Mouse (Mus musculus): ENCODE results near the gene Snx6. TPM values are rescaled to one million over a fixed set of nuclear protein-coding genes. Genes with fewer than 3 reads are reported as not detected.
"Not testable (repeated sequence)": the region's sequence is repeated elsewhere in the genome, so short reads cannot be mapped to it uniquely, and the experiment has no call there.

Snx6 gene
- polyA plus RNA-seq (2012; rRNA removed), result 22.8 and 25.7 TPM in 2 replicates

GRCm38 (mm10) chr12:54795153-54795998 lies at the start of gene Snx6:
TSS of gene Snx6 (minus strand) at chr12:54795703.
- DNase-seq (ENCODE audit: low read depth), result no peak

GRCm38 (mm10) chr12:54844415-54844814 lies 48.9 kb upstream of the Snx6 start:
- DNase-seq (ENCODE audit: low read depth), result no peak

GRCm38 (mm10) chr12:54841576-54841975 lies 46.1 kb upstream of the Snx6 start:
- DNase-seq (ENCODE audit: low read depth), result no peak

GRCm38 (mm10) chr12:54839815-54840214 lies 44.3 kb upstream of the Snx6 start:
- DNase-seq (ENCODE audit: low read depth), result no peak

GRCm38 (mm10) chr12:54838931-54839330 lies 43.4 kb upstream of the Snx6 start:
- DNase-seq (ENCODE audit: low read depth), result no peak

- DNase-seq (ENCODE audit: low read depth), result no peak
These were observed 40.4 kb upstream of the Snx6 start for GRCm38 (mm10) chr12:54835608-54836570.

GRCm38 (mm10) chr12:54834925-54835447 lies 39.5 kb upstream of the Snx6 start:
- no peak for DNase-seq (ENCODE audit: low read depth)

GRCm38 (mm10) chr12:54833856-54834399 lies 38.4 kb upstream of the Snx6 start:
- DNase-seq (ENCODE audit: low read depth), result no peak

GRCm38 (mm10) chr12:54831927-54832326 lies 36.4 kb upstream of the Snx6 start:
- not testable (repeated sequence) for DNase-seq (ENCODE audit: low read depth)

- peak; percentile 17 for DNase-seq (ENCODE audit: low read depth)
These were observed 35.1 kb upstream of the Snx6 start for GRCm38 (mm10) chr12:54830574-54830973.

- DNase-seq (ENCODE audit: low read depth), result no peak
These were observed 34.4 kb upstream of the Snx6 start for GRCm38 (mm10) chr12:54829876-54830275.

- no peak for DNase-seq (ENCODE audit: low read depth)
These were observed 32.5 kb upstream of the Snx6 start for GRCm38 (mm10) chr12:54828043-54828442.

GRCm38 (mm10) chr12:54825202-54825601 lies 29.7 kb upstream of the Snx6 start:
- no peak for DNase-seq (ENCODE audit: low read depth)

GRCm38 (mm10) chr12:54822836-54823426 lies 27.4 kb upstream of the Snx6 start:
- no peak for DNase-seq (ENCODE audit: low read depth)

- no peak for DNase-seq (ENCODE audit: low read depth)
These were observed 25.2 kb upstream of the Snx6 start for GRCm38 (mm10) chr12:54820684-54821161.

GRCm38 (mm10) chr12:54819181-54819935 lies 23.9 kb upstream of the Snx6 start:
- no peak for DNase-seq (ENCODE audit: low read depth)

GRCm38 (mm10) chr12:54810142-54810541 lies 14.6 kb upstream of the Snx6 start:
- DNase-seq (ENCODE audit: low read depth), result peak; percentile 45

- no peak for DNase-seq (ENCODE audit: low read depth)
These were observed 12.0 kb upstream of the Snx6 start for GRCm38 (mm10) chr12:54807481-54807880.

GRCm38 (mm10) chr12:54806131-54806530 lies 10.6 kb upstream of the Snx6 start:
- DNase-seq (ENCODE audit: low read depth), result no peak

- no peak for DNase-seq (ENCODE audit: low read depth)
These were observed 9.9 kb upstream of the Snx6 start for GRCm38 (mm10) chr12:54805254-54806002.
